Mouse (Mus musculus) heart, adult 9 months (tissue): ENCODE measurements around the gene Msantd4.
"Not testable (repeated sequence)": the region's sequence is repeated elsewhere in the genome, so short reads cannot be mapped to it uniquely, and the experiment has no call there.

ENCODE experiments used
- DNase-seq, 2 experiments: peaks; one replicate each; pipeline ENCODE4 v3.0.0; 2022; ENCODE audit warnings: low spot score in 2 of 2

Msantd4 gene

GRCm38 (mm10) chr9:4375828-4376639 lies at the start of gene Msantd4:
TSS of gene Msantd4 (plus strand) at chr9:4376562.
- peak; percentile 99 to 100 for DNase-seq

- no peak for DNase-seq
These were observed 23.2 kb upstream of the Msantd4 start for GRCm38 (mm10) chr9:4353163-4353562.

- no peak for DNase-seq
These were observed 318 bp downstream of the Msantd4 start for GRCm38 (mm10) chr9:4376640-4377120.

- DNase-seq = not testable (repeated sequence)
These were observed 24.4 kb downstream of the Msantd4 start for GRCm38 (mm10) chr9:4400801-4401200.
